Mouse (Mus musculus) right cerebral cortex, postnatal 25 days (tissue): ENCODE results near the gene Plac8.

Experiments
- DNase-seq: peaks from one replicate; pipeline ENCODE4 v3.0.0; 2022

Gene Plac8

DNA sequence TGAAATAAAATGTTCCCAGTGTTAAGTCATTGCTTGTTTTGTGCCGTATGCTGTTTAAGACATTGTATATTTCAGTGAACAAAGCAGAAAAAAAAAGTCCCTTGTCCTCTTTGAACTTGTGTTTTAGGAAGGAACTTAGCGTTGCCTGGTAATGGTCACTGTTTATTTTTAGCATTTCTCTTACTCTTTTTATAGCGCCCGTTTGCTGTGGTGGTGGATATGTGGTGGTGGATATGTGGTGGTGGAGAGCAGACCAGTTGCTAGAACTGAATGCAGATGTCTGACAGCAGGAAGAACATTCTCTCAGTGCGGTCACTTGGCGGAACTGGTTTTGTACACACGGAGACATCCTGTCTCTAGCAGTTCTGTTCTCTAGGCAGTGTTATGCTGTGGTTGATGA lies 45.9 kb downstream of the Plac8 start:
- no peak for DNase-seq

DNA sequence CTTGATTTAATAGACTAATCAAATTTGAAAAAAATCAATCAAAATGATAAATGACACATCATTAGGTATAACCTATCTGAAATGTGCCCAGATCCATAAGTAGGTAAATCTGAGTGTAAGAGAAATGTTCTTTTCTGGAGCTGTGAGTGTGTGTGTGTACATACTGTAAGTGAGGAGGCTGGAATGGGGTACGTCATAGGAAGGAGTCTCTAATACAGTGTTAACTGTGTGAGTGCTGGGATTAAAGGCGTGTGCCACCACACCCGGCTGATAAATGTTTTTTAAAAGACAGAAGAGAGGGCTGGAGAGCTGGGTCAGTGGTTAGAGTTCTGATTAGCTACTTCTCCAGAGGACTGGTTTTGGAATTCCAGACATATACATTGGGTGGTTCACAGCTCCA lies 46.4 kb downstream of the Plac8 start:
- no peak for DNase-seq

DNA sequence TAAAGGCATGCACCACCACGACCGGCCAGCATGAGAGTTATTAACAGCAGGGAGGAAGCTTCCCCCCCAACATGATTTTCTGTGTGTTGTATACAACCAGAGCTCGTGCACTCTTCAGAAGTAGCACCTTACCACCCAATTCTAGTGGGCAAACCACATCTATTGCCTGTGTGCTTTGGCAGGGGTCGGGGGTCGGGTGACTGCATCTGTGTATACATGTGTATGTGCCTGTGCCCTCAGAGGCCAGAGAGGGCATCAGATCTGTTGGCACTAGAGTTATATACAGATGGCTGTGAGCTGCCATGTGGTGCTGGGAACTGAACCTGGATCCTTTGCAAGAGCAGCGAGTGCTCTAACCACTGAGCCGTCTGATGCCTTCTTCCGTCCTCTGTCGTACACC lies 47.1 kb downstream of the Plac8 start:
- DNase-seq = no peak

DNA sequence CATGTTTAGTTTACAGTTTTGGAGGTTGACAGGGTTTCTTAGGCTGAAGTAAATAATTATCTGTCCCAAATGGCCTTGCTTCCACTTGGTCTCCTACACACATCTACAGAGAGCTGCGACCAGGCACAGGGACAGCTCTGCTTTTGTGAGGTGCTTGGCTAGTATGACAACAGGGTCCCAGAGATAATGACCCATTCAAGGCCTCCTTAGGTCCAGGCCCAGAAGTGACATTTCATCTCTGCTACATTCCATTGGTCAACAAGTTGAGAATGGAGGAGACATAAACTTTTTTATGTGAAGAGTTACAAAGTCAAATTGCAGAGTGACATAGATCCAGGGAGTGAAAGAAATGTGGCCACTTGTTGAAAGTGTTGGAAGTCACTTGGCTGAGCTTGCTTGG lies 48.7 kb downstream of the Plac8 start:
- DNase-seq = no peak

DNA sequence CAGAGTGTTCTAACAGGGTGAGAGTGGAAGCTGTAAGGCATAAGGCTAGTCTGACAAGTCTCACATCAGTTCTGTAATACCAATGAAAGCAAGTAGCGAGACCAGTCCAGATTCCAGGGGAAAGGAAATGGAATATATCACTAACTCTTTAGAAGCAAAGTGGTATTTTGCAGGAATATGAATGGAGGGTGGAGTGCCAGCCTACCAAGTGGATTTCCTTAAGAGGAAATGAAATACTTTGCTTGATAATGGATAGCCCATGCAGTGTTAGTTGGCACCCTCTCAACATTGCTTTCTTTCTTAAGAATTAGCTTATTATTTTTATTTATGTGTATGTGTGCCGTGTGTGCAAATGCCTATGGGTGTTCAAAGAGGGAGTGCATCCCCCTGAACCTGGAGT lies 51.8 kb downstream of the Plac8 start:
- DNase-seq = no peak

DNA sequence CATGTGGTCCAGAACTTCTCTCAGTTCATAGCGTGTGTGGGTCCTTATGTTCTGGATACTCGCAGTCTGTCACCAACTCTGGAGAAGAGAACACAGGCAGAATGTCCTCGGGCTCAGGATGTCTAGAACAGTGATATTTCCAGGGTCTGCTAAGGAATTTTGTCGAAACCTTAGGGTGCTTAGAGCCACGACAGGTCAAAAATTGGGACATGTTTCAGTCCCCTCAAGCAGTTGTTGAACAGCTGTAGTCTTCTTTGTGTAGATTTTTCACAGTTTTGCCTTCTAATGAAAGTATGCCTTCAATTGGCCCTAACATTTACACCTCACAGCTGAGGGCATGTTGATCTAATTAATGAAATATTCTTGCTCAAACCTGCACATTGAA lies 53.0 kb downstream of the Plac8 start:
- DNase-seq = no peak

DNA sequence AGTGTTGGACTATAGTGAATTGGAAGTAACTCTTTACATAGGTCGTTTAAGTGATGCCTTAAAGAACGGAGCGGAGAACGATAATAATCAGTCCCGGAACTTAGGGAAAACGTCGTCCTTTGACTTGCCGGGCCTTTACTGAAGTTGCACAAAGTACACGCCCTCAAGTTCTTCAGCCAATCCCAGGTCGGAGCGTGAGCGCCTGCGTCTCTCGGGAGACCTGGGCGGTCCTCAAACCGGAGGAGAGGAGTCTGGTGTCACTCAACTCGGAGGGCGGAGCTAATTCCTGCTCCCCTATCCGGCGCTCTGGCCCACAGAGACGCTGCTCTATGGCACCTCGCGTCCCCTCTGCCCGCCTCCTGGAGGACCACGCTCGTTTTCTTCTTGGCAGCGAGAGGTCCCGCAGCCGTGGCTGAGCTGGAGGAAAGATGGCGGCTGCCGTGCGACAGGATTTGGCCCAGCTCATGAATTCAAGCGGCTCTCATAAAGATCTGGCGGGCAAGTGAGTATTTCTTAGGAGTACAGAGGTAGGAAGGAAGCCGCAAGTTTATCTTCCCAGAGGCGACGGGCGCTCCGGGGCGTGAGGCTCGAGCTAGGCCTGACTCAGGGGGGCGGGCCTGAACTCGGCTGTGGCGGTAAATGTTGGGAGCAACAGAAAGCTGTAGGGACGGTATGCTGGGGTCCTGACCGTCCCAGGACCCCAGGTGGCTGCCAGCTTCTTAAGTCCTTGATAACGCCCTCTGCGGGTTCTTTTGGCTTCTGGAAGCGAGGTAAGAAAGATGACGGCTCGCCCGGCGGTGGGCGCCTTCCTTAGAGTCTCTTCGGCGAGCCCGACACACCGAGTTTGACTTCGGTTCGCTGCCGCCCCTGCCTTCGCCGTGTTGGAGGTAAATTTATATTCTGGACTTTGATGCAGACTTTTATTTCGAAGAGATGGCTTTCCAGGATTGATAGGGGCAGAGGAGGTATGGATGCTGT lies 53.7 kb downstream of the Plac8 start, which contains the start of gene Cops4:
Cops4 (plus strand) TSS at position 261 of the 978 bp plus-strand sequence.
- peak; percentile 96 for DNase-seq

DNA sequence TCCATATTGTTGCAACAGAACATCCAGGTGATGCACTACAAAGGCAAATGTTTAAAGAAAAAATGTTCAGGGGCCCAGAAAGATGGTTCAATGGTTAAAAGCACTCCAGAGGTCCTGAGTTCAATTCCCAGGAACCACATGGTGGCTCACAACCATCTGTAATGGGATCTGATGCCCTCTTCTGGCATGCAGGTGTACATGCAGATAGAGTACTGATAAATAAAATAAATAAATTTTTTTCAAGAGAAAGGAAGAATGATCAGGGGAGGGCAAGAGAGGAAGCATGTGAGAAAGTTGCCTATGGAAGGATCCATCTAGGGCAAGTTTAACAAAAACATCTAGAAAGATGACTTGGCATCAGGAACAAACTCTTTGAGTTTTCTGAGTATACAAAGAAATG lies 59.5 kb downstream of the Plac8 start:
- no peak for DNase-seq

DNA sequence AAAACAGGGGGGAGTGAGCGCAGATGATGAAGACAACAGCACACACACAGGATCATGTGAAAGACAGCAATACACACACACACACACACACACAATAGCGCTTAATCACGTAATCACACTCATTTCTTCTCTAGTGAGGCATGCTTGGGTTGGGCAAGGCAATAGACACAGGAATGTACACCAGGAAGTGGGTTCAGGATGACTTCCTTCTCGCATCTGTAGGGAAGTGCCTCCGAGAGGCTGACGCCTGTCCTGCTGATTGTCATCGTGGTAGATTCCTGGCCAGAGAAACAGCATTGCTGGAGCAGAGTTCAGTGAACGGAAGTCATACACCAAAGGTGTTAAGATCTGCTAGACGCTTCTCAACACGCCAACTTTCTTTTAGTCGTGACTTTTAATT lies 62.8 kb downstream of the Plac8 start:
- DNase-seq = no peak
